Mouse (Mus musculus) brain, embryonic 14.5 days (tissue): ENCODE measurements at regions not wholly inside any gene's neighbourhood (a gene's known extent, or its start where the extent isn't known, plus 50 kb on each side); places are given as distances from the start of the nearest gene placed in this dataset.

Experiments used
- DNase-seq: peaks from one replicate; pipeline ENCODE4 v3.0.0-alpha.2; 2011; ENCODE audit warnings: low read depth
- CTCF ChIP-seq: fragments of 200-500 bp; IDR thresholded peaks from 2 replicates; pipeline ENCODE4 v1.5.1; 2012; ENCODE audit warnings: inconsistent platforms, mild to moderate bottlenecking, moderate library complexity, borderline replicate concordance; ENCODE audit not compliant: insufficient read depth, insufficient read length; ENCODE audit errors: extremely low read depth
- POLR2A ChIP-seq: fragments of 200-500 bp; IDR thresholded peaks from 2 replicates; pipeline ENCODE4 v1.6.1; 2012; ENCODE audit warnings: mild to moderate bottlenecking, inconsistent platforms, borderline replicate concordance; ENCODE audit not compliant: poor library complexity, insufficient read depth, insufficient read length, severe bottlenecking; ENCODE audit errors: extremely low read depth

GRCm38 (mm10) chr11:8065086-8065485, 599.2 kb downstream of the Tns3 start:
- peak; percentile 23 for DNase-seq
- TF ChIP-seq POLR2A (no peak), CTCF (no peak)

- TF ChIP-seq CTCF (no peak), POLR2A (no peak)
- no peak for DNase-seq
These were observed 602.3 kb downstream of the Tns3 start for GRCm38 (mm10) chr11:8061989-8062388.

DNA sequence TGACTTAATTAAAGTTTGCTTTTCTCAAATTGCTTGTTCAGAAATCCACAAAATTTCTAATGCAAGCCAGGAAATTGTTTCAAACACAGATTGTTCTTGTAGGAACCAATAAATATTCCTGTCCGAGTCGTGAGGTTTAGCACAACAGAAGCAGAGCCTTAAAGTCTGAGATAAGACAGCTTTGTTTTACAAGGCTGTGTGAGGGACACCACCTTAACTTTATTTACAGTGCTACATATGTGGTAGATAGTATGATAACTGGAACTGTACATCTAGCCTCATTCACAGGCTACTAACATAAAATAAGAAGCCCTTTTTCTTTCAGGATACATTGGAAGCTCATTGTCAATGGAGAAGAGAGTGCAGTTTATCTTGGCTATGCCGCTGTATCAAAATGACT, 602.8 kb downstream of the Tns3 start:
- TF ChIP-seq POLR2A = no peak
- no peak for TF ChIP-seq CTCF
- no peak for DNase-seq

GRCm38 (mm10) chr11:8051499-8051898, 612.8 kb downstream of the Tns3 start:
- DNase-seq = peak; percentile 33
- TF ChIP-seq CTCF (no peak), POLR2A (no peak)

DNA sequence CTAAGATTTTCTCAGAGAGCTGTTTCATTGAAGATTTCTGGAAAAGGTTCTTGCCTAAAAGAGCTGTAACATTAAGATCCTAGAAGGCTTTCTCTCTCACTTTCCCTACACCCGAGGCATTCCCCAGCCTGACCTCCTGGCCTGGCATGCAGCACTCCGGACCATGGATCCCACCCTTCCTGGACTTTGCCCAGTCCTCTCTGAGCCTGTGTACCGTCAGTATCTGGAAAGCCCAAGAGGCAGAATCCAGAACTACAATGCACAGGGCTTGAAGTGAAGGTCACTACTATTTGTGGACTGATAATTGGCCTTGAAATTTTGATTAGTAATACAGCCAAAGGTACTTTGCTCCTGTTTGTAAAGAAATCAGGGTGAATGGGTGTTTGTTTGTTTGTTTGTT, 619.2 kb downstream of the Tns3 start:
- DNase-seq = no peak

DNA sequence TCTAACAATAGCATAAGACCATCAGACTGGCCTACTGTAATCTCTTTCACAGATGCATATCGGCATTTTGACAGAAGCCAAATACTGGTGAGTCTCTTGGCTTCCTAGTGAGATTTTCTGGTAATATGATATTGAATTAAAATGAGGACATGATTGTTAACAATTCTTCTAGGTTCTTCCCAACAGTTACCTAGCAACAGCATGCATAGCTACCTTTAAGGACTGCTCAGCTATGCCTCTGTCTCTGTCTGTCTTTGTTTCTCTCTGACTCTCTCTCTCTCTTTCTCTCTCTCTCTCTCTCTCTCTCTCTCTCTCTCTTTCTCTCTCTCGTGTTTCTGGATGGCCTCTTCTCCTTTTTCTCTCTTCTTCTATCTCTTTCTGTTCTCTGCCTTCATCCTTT, 634.2 kb downstream of the Tns3 start:
- DNase-seq = no peak
- TF ChIP-seq POLR2A (no peak), CTCF (no peak)

More for the DNA sequence above, 619.2 kb downstream of the Tns3 start:
- no peak for TF ChIP-seq CTCF
- no peak for TF ChIP-seq POLR2A

- peak; percentile 32 for DNase-seq
- TF ChIP-seq CTCF (no peak), POLR2A (no peak)
These were observed 656.5 kb downstream of the Tns3 start for GRCm38 (mm10) chr11:8007801-8008200.

- no peak for DNase-seq
- no peak for TF ChIP-seq POLR2A
- TF ChIP-seq CTCF = no peak
These were observed 683.3 kb downstream of the Tns3 start for GRCm38 (mm10) chr11:7981031-7981430.

- no peak for TF ChIP-seq POLR2A
- no peak for TF ChIP-seq CTCF
- DNase-seq = peak; percentile 58
These were observed 688.5 kb downstream of the Tns3 start for GRCm38 (mm10) chr11:7975845-7976244.

- no peak for TF ChIP-seq POLR2A
- no peak for TF ChIP-seq CTCF
- no peak for DNase-seq
These were observed 714.4 kb downstream of the Tns3 start for GRCm38 (mm10) chr11:7949931-7950330.

- DNase-seq = no peak
- TF ChIP-seq CTCF (no peak), POLR2A (no peak)
These were observed 715.0 kb downstream of the Tns3 start for GRCm38 (mm10) chr11:7949201-7949875.

DNA sequence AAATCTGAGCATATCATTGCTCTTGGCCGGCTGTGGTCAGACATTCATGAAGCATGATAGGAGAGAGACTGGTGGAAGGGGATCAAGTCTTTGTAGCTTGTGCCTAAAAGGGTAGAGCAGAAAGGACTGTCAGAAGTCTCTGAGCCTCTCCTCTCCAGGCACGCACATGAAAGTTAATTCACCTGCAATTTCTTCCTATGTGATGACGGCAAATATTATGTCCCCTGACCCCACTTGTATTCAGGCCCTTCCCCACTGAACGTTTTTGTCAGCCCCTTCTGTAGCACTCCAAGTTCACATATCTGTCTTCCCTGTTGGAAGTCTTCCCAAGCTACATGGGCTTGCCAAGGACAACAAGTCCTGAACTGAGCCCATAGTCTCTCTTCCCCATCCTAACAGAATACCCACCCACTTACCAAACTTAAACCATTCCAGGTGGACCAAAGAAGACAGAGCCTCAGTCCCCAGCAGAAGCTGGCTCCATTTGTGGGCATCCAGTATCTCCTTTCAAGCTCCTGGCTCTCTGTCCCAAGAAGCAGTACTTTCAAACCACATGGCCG, 719.3 kb downstream of the Tns3 start:
- TF ChIP-seq POLR2A (no peak), CTCF (no peak)
- no peak for DNase-seq

- TF ChIP-seq CTCF (no peak), POLR2A (no peak)
- no peak for DNase-seq
These were observed 720.0 kb downstream of the Tns3 start for GRCm38 (mm10) chr11:7944373-7944772.
